Mouse (Mus musculus) layer of hippocampus, adult 2 months (tissue): ENCODE results near the gene Spock2. TPM values are rescaled to one million over a fixed set of nuclear protein-coding genes. Genes with fewer than 3 reads are reported as not detected.

ENCODE experiments used
- DNase-seq, 2 experiments: peaks; one replicate each; pipeline ENCODE4 v3.0.0; 2022; ENCODE audit warnings: low spot score in 2 of 2
- H3K27ac ChIP-seq: fragments of 200-600 bp; 2 replicates; pipeline ENCODE4 v1.8.1; 2022
- H3K4me3 ChIP-seq: fragments of 200-600 bp; 2 replicates; pipeline ENCODE4 v1.8.1; 2022; ENCODE audit warnings: mild to moderate bottlenecking
- CTCF ChIP-seq: fragments of 200-600 bp; conservative IDR thresholded peaks from 2 replicates; pipeline ENCODE4 v1.8.1; 2022; ENCODE audit warnings: antibody characterized with exemption, mild to moderate bottlenecking, moderate library complexity
- total RNA-seq, 2 experiments: library from RNA; stranded (reverse); gene quantifications; 2 replicates each; pipeline ENCODE4 v1.2.3; 2021

The Spock2 gene
- total RNA-seq, 2 experiments from 2014 or later: 476 to 514 TPM

DNA sequence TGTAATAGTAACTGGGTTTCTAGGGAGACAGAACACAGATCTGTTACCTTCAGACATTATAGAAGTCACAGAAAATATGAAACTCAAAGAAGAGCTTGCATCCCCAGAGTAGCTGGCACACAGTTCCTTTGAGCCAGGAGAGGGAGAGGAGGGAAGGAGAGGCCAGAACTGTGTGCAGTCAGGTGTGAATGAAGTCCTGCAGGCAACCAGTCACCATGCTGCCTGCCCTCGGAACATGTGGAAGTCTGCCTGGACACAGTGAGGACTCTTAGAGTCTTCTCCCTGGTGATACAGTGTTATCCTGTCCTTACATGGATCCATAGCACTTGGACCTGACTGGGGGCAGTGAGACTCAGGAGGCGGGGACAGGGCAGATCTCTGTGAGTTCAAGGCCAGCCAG, 13.7 kb upstream of the Spock2 start:
- H3K27ac ChIP-seq: no peak overlapping the region
- H3K4me3 ChIP-seq: no peak overlapping the region
- DNase-seq: no peak
- no peak for TF ChIP-seq CTCF

DNA sequence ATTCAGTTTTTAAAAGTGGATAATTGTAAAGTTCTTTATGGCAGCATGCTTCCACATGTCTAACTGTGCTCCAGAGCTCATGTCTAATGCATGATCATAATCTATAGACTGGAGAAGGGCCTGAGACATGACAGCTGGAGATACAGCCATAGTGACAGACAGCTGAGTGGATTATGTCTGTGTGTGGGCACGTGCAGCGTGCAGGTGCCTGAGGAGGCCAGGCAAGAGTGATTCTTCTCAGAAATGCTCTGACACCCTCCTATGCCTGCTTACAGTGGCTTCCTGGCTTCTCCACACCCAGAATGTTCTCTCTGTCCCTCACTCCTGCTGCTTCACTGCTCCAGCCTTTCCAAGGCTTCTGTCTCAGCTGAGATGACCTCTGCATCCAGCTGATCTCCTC, 12.3 kb upstream of the Spock2 start:
- H3K4me3 ChIP-seq: no peak overlapping the region
- DNase-seq: no peak
- no peak overlapping the region for H3K27ac ChIP-seq
- TF ChIP-seq CTCF: no peak

- no peak for DNase-seq
- no peak overlapping the region for H3K4me3 ChIP-seq
- no peak for TF ChIP-seq CTCF
- no peak overlapping the region for H3K27ac ChIP-seq
Observed at GRCm38 (mm10) chr10:60095558-60095957, 10.5 kb upstream of the Spock2 start.

DNA sequence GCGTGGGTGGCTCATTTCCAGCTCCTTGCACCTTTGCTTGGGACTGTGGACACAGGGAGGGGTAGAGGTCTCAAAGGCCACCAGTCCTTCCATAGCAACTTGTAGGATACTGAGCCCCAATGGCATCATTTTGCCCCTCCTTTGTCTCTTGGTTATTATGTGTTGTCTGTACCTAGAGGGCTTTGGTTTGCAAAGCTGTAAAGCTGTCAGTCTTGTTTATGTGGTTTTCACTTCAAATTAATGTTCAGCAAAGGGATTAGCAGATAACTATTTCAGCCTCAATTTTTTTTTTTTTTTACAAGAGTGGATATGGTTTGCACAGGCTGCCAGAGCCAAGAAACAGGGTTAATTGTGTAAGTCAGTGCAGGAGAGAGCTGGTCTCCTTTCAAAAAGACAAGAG, 9.7 kb upstream of the Spock2 start:
- DNase-seq: no peak
- no peak for TF ChIP-seq CTCF
- Histone ChIP-seq H3K4me3 (no peak overlapping the region), H3K27ac (no peak overlapping the region)

DNA sequence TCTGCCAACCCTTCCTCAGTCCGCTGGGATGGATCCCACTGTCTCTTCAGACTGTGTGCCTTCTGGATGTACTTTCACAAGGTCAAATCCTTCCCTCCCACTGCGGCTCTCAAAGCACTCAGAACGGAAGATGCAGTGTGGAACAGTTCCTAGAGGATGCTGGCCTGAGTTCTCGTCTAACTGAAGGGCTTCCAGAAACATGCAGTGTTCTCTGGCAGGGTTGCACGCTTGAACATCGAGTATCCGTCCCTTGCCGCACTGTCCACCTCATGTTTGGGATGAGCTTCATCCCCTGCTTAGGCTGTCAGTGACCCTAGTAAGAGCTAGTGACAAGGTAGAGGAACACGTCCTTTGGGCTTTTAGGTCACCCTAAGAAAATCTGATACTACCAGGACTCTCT, 8.9 kb upstream of the Spock2 start:
- H3K27ac ChIP-seq: peak overlapping the region; percentile 46; the same call in 1 of the 2 replicates
- TF ChIP-seq CTCF: no peak
- H3K4me3 ChIP-seq: no peak overlapping the region
- no peak for DNase-seq

DNA sequence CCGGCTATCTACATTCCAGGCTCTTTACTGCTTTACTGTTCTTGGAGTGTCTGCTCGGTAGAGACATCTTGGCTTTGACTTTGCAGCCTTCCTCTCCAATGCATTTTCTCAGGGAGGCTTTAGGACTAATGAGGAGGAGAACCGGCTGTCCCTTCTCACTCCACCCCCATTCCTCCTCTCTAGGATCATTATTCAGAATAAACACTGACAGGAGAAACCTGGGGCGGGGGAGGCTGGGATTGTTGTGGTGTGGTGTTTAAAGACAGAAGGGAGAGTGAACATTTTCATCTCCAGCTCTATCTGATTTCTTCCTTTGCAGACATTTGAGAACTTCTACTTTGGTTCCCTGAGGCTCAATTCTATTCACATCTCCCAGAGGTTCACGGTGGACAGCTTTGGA, 8.2 kb upstream of the Spock2 start:
- H3K4me3 ChIP-seq: no peak overlapping the region
- no peak for TF ChIP-seq CTCF
- DNase-seq: peak in 1 of 2 experiments; percentile 34
- H3K27ac ChIP-seq: peak overlapping the region; percentile 46; the same call in 1 of the 2 replicates

GRCm38 (mm10) chr10:60105391-60106145, 451 bp upstream of the Spock2 start:
- peak overlapping the region; percentile 98 for H3K27ac ChIP-seq
- H3K4me3 ChIP-seq: peak overlapping the region; percentile 94
- no peak for TF ChIP-seq CTCF
- no peak for DNase-seq

- peak in 1 of 2 experiments; percentile 55 for DNase-seq
Observed at GRCm38 (mm10) chr10:60106531-60107186, 640 bp downstream of the Spock2 start.

GRCm38 (mm10) chr10:60107448-60107847, 1.4 kb downstream of the Spock2 start:
- peak overlapping the region; percentile 94 for H3K4me3 ChIP-seq
- no peak for TF ChIP-seq CTCF
- no peak for DNase-seq
- H3K27ac ChIP-seq: peak overlapping the region; percentile 98

More at GRCm38 (mm10) chr10:60106531-60107186, 640 bp downstream of the Spock2 start:
- peak; percentile 66 for TF ChIP-seq CTCF
- Histone ChIP-seq H3K4me3 (peak overlapping the region; percentile 94), H3K27ac (peak overlapping the region; percentile 98)

DNA sequence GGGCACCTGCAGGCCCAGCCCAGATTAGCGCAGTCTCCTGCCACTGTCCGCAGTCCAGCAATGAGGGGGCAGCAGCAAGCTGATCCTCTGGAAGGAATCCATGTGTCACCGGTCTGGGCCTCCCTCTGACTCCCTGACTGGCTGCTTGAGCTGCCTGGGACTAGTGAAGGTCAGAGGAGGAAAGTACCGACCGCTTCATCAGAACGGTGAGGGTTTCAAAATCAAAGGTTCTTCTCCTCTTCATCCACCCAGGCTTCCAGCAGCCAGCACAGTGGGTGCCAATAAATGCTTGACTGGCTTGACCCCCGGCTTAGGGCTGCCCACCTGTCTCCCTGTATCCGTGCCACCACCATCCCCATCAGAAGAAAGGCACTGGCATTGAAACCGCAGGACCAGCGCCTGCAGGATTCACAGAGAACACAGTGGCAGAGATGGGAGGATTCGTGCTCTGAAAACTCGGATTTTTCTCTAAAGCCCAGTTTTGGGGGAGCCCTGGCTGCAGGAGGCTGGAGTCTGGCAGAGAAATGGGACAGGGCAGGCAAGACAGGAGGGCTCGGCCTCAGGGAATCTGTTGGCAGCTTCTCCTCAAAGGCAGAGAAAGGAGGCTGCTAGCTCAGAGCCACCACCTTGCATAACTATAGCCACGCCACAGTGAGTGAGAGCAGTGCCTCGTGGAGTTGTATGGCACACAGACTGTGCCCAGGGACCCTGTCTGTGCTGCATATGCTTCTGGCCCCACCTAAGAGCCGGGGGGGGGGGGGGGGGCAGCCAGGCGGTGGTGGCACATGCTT, 2.5 kb downstream of the Spock2 start:
- DNase-seq: no peak
- Histone ChIP-seq H3K4me3 (peak overlapping the region; percentile 94), H3K27ac (peak overlapping the region; percentile 98)
- TF ChIP-seq CTCF: no peak

- TF ChIP-seq CTCF: no peak
- H3K27ac ChIP-seq: peak overlapping the region; percentile 98
- H3K4me3 ChIP-seq: peak overlapping the region; percentile 94
- no peak for DNase-seq
Observed at GRCm38 (mm10) chr10:60109336-60109735, 3.3 kb downstream of the Spock2 start.

GRCm38 (mm10) chr10:60109989-60110388, 4.0 kb downstream of the Spock2 start:
- no peak for DNase-seq
- no peak for TF ChIP-seq CTCF
- Histone ChIP-seq H3K4me3 (peak overlapping the region; percentile 94), H3K27ac (peak overlapping the region; percentile 98)

DNA sequence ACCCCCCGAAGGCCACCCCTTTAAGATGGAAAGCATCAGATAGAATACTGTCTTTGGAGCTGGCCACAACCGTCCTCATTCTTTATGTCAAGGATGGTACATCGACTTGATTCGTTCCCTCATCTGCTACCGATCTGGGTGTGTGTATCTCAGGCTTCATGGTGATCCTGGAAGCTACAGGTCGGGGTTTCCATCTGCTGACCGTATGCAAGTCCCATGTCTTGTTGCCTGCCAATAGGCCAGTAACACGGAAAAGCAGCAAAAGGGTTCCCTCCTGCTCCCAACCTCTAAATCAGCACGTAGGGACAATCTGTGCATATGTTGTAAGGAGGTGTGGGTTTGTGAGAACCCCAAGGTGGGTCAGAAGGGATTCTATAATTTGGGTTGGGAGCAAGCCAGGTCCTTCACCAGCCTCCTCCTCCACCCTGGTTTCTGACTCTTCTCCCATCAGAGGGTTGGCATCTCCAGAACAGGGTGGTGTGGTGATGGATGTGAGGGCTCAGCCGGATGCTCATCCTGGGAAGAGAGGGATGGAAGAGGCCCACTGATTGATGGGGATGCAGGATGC, 5.0 kb downstream of the Spock2 start:
- Histone ChIP-seq H3K27ac (peak overlapping the region; percentile 98), H3K4me3 (peak overlapping the region; percentile 0; the same call in 1 of the 2 replicates)
- no peak for TF ChIP-seq CTCF
- DNase-seq: no peak
